Mouse (Mus musculus) T-helper 17 cell (primary cell): ENCODE measurements at regions not wholly inside any gene's neighbourhood (a gene's known extent, or its start where the extent isn't known, plus 50 kb on each side); places are given as distances from the start of the nearest gene placed in this dataset.

Experiments
- in situ Hi-C, 2 experiments: fragments of 300-600 bp; cut with MboI, MseI; formaldehyde crosslinking; loops; 1 replicate in 1 of 2; 2 replicates in 1 of 2; pipeline ENCODE4 v1.15.1; 2025; ENCODE audit warnings: high pct_unique_total_duplicates in 2 of 2

DNA sequence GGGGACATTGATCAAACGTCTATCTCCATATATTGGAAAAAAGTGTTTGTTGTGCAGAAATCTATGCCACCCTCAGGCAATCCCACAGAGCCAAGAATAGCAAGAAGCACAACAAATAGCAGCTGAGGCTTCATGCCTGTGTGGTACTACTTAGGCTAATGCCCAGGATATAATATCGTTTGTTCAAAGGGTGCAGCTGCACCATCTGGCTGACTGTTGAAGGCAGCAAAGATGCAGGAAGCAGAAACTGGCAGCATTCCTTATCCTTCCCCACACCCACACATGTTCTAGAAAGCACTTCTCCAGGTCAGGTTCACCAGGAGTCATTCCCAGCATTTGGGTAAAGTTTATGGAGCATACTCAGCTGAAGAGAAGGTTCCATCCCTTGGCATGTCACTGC, 158.1 kb upstream of the Ccn2 start:
- in situ Hi-C loops: no loop called here

DNA sequence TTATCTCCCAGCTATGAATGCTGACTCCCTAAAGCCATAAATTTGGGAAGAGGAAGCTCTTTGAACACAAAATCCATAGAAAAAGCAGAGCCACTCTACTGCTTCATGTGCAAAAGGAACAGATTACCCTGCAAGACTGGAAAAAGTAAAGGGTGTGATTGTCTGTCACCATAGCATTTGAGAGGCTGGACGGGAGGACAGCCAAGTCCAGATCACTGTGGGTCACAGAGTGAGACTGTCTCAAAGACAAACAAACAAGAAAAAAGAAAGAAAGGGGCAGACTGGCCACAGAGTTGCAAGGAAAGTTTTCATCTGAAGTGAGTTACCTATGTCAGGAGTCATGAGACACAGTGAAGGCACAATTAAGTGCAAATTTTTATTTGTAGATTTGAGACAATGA, 150.7 kb upstream of the Ccn2 start:
- in situ Hi-C loops: no loop called here

DNA sequence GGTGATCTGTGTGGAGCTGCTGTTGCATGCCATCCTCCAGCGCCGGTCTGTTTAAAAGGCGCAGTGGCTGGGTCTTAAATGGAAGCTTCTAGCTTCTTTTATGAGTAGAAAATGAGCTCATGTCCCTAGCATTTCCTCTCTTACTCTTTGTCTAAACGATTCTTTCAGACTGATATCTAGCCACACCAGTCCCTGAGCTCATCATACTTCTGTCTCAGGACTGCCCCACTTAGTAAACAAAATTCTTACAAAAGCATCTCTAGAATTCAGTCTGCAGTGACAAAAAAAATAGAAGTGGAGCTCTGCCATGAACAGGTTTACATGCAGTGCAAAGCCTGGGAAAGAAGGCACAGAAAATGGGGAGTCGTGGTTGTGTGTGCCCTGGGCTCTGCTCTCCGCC, 150.2 kb upstream of the Ccn2 start:
- in situ Hi-C loops: no loop called here

DNA sequence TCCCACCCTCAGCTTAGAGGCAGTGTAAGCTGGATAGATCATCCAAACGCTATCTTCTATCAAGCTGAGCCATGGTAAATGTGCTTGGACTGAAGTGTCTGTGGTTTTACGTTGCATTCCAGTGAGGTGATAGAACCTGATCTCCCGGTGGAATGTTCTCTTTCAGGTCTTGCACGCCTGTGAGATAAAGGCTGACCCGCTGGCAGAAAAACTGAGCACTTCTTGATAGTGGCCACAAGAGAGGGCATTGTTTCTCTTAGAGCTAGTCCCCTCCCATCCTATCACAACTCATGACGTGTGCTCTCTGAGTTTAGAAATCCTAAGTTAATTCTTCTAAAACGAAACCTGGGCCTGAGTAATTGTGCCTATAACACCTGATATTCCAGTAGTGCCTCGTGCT, 149.1 kb upstream of the Ccn2 start:
- in situ Hi-C loops: no loop called here

DNA sequence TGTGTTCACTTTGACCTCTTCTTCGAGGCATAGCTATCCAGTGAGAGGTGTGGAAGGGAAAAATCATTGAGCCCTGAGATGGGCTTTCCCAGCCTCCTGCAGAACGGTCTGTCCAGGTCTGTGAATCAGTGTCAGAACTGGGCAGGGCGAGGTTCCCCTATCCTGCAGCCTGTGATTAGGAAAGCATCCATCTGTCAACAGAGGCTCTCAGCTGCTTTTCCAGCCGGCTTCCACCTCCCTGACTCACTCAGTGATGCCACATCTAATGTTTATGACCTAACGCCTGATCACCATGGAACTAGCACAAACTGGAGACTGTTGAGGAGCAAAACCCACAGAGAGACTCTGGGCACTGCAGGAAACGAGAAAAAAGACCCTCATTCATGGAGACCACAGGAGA, 148.1 kb upstream of the Ccn2 start:
- in situ Hi-C loops: no loop called here

DNA sequence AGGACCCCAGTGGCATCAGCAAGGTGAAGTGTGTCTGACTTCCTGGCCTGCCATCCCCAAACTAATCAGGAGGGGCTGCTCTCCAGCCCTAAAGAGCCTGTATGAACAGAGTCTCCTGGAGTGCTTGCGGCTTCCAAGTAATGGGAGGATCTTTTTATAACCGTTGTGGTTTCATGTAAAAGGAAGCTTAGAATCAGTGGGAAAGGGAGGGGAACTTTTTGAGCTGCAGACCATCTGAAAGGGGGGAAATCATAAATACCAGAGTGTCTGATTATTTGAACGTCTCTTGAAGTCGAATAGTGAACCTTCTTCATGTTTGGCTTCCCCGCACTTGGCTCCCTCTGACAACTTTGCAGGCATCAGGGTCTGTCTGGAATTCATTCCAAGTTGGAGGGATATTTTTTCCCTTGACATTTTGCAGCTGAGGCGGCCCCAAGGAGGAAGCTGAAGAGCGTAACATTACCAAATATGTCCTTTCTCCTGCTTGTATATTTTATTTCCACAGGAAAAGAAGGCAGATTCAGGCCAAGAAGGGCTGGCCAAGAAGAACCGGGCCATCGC, 147.2 kb upstream of the Ccn2 start:
- in situ Hi-C loops: no loop called here

DNA sequence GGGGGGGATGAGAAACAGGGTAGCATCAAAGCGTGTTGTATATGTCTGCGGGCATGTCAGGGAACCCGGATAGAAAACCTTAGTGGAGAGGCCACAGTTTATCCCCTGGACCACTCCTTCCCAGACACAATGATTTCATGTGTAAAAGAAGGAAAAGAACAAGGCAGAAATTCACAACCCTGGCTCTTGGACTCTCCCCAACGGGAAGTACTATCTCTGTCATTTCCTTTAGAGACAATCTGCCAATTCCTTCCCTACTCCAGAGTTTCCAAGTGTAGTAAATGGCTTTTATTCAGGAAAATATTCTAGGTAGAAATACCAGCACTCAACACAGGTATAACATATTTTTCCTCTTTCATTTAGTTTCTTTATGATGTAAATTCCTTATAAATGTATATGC, 141.7 kb upstream of the Ccn2 start:
- in situ Hi-C loops: no loop called here

DNA sequence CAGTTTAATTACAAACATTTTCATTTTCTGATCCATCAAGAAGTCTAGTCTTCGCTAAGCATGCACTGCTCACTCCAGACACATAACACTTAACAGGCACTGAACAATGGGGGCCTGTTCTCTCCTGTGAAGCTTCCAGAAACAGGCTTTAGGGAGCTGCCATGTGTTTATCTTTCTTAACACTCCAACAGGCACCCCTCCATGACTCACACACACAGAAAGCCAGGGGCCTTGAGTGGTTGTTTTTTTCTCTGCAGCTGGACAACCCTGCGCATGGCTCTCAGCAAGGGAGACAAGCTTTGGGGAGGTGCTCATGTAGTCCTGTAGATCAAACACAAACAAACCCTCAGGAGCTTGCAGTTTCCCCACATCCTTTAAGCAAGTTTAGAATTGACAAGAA, 136.6 kb upstream of the Ccn2 start:
- in situ Hi-C loops: no loop called here

DNA sequence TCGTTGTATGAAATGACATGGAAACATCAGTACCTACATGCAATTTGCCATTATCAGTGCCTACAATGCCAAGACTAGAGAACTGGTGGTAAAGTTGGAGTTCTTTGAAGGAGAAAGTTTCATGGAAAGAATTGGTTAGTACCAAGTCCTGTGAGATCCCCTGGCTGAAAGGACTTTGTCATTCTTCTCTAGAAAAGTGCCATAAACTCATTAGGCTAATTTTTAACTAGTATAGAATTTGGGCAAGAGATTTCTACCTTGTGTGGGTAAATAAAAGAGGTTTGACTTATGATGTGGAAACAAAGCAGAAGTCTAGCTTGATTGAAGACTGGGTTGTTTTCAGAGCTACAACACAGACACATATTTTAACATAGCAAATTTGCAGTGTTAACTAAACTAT, 131.4 kb upstream of the Ccn2 start:
- in situ Hi-C loops: no loop called here

DNA sequence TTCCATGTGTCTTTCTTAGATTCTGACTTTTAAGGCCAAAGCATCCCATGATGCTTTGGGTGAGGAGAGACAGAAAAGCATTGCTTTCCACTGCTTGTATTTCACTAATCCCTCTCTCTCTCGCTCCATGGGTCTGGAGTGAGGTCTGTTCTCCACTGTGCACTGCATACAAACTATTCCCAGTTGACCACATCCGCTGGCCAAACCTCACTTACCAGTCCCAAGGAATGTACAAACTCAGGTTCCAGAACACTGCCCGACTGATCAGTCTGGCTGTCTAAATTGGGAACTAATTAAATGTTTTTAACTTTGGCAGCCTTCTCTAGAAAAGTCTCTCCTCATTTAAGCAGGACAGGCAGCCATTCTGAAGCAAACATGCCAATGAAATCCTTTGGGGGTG, 130.9 kb upstream of the Ccn2 start:
- in situ Hi-C loops: no loop called here

DNA sequence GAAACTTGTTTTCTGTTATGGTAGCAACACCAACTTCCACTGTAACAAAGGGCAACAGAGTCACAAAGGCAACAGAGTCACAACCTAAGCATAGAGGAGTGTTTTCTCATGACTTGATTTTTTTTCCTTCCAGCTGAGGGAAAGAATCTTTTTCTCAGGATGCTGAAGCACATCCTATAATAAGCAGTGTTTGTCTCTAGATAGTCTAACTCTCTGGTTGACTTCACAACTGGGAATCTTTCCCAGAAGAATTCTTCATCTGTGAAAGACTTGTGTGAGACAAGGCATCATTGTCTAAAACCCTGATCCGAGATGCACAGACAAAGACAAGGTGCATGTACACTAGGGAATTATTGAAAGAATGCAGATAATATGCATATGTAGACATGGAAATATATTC, 125.5 kb upstream of the Ccn2 start:
- in situ Hi-C loops: no loop called here

DNA sequence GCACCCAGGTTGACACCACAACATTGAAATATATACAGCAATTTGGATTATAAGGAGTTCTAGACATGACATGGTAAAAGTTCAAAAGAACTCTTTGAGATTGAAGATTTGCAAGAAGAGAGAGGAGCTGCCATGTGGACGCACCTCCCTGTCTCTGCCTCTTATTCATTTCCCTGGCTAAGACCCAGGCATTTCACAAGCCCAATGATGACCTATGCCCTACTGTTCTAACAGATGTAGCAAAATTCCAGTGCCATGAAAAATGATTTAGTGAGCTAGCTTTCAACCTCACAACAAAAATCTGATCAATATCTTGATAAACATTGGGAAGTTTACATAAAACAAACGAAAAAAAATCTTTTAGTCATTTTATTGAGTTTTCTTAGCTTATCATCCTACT, 123.7 kb upstream of the Ccn2 start:
- in situ Hi-C loops: no loop called here

DNA sequence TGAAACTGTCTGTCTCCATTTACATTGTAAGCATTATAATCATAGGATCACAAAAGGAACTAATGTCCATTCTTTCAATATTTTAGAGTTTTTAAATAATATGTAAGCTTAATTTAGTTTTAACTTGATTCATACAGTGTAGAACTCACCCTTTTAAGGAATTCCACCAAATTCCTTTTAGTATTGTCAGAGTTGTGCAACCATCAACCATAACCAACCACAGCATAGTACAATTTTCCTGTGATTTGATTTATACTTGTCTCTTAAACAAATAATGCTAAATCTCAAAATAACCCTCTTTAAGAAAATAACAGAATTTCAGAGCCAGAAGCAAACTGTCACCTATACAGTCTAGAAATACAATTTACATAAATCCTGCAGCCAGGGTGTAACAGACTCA, 119.0 kb upstream of the Ccn2 start:
- in situ Hi-C loops: no loop called here

DNA sequence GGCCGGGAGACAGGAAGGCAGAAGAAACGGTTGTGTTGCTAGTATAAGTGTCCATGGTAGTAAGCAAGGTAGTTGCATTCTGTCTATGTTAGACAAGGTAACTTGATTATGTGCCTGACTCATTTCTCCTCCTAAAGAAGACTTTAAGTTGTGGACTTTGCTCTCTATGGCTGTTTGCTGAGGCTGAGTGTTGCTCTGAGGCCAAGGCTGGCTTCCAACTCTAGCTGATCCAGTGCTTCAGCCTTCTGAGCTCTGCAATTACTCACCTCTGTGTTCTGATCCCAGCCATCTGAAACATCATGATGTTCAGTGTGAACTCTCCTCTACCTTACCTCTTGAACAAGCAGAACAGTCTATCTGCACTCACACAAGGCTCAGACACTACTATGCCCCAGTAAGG, 116.7 kb upstream of the Ccn2 start:
- in situ Hi-C loops: no loop called here

DNA sequence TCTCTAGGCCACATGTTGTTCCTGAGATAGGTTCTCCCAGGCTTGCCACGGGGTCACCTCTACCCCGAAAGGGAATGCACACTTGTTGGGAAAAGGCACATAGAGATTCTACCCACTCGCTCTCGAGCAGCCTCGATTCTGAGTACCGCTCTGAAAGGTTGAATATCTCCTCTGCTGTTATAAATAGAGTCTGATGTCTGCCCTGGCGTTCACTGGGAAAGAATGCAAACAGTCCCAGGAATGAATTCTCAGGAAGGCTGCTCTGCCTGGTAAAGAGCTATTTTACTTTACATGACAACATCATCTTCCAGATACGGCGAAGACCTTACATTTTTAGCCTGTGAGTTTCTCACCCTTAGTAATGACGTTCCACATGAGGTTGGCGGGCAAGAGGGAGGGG, 116.1 kb upstream of the Ccn2 start:
- in situ Hi-C loops: no loop called here

DNA sequence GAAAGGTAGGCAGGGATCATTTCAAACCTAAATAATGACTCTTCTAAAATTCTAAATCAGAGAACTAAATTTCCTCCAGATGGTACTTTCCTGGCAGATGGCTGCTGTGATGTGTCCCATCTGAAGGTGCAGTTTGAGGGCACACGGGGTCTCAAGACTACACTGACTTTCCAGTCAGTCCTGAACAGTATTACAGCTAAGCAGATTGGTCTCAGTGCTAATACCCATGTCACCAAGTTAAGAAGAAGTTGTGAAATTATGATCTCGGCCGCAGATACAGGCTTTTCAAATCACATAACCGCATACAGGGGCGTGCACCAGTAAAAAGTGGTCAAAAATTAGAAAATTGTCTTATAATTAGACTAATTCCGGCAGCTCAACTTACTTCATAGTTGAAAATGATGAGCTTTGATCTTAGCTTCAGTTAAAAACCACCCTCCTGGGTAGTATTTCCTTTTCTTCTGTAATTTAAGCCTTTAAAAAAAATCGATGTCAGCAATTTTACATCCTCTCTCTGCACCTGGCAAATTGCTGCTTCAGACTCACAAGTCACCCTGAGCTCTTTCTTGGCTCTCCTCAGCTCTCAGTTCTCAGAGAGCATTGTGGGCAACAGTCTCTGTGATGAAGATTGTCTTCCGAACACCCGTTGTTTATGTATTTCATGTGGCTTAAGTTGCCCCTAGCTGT, 113.2 kb upstream of the Ccn2 start:
- in situ Hi-C loops: no loop called here

DNA sequence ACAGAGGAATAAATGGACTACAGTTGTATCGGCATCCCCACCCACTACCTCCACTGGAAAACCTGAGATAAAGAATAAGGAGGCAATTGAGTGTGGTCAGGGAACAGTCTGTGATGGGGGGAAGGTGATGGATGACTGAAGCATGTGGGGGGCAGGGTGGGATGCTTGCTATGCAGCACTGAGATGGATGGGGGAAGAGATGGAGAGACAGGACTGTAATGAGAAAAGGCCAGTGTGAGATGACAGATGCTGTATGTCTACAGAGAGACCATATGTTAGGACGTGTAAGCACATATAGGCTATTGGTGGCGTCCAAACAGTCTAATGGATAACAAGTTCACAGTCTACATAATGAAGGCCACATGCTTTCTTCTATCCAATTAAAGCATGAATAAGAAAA, 112.2 kb upstream of the Ccn2 start:
- in situ Hi-C loops: no loop called here

DNA sequence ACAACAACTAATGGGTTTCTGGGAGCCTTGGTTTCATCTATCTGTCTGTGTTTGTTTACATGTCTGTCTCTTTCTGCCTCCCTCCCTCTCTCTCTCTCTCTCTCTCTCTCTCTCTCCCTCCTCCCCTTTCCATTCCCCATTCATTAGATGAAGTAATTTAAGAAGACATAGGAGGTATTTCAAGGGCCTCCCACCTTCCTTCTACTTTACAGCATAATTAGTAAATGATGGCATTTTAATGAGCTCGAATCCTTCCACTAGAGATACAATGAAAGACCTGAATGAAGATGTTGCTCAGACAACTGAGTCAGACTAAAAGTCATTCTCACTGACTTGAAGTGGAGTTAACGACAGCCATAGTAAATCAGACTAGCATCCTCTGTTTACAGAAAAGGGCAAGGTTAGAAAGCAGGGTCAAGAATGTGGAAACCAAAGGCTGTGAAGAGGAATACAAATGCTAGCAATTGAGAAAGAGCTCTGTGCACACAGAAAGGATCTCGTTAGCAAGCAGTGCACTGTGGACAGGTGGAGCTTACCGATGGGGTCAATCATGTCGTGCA, 111.1 kb upstream of the Ccn2 start:
- in situ Hi-C loops: no loop called here

DNA sequence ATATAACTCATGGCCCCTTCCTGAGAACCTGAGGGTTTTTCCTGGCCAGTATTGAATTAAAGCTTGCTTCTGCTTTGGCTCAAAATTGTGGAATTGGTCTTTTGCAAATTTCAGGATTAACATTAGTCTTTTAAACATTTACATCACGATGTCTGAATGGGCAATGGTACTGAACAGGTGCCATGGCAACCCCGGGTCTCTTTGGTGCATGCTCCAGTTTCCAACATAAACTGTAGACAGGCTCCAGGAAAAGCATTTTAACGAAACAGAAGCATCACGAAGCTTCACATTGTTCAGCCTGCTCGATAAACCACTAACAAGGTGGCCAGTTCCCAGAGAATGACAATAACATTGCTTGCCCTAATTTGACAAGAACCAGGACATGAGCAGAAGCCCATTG, 109.8 kb upstream of the Ccn2 start:
- in situ Hi-C loops: no loop called here

DNA sequence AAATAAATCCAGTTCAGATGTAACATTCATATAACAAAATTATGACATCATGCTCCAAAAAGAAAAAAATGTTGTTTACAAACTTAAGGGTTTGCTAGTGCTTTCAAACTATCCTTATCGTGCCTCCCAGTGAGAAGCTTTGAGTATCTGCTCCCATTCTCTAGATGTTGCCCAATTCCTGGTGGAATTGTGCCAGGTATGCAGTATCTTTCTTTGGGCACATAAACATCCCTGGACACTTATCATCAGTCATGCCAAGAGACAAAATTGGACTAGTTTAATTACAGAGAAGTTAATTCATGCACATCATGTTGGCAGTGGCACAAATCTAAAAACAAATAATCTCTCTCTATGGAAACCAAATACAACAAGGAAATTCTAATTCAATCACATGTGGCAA, 109.0 kb upstream of the Ccn2 start:
- in situ Hi-C loops: no loop called here

DNA sequence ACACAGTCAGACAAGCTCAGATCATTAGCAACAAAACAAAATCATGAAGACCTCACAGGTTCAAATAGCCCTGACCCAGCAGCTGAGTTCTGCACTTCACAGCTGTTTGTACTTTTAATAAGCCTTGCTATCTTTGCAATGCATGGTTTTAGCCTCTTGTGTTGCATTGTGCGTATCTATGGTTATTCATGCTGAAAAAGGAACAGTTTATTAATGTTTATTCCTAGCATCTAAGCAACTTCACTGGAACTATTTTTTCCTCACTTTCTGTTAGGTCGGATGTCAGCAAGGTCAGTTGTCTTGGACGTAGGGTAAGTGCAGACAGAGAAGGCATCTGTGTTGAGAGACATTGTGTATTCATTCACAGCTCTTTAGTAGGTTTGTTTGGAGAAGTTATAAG, 107.3 kb upstream of the Ccn2 start:
- in situ Hi-C loops: no loop called here

DNA sequence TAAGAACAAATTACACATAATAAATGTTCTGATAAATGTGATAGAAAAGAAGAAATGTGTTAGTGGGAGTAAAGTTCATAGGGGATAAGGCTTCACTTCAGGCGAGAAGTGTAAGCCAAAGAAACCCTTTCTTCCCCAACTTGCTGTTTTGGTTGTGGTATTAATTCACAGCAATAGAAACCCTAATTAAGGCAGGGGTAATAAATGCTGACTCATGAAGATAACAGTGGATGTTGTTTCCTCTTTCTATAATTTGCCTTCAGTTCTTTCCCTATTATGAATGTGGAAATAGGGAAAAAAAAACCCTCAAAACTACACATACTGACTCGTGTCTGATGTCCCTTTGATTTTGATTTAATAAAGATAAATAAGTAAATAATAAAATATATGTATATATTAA, 104.8 kb upstream of the Ccn2 start:
- in situ Hi-C loops: loop anchor here in 1 of 2 experiments (10.0 kb wide), 1 partner anchor 494 kb away; no protein-coding TSS in a partner anchor

DNA sequence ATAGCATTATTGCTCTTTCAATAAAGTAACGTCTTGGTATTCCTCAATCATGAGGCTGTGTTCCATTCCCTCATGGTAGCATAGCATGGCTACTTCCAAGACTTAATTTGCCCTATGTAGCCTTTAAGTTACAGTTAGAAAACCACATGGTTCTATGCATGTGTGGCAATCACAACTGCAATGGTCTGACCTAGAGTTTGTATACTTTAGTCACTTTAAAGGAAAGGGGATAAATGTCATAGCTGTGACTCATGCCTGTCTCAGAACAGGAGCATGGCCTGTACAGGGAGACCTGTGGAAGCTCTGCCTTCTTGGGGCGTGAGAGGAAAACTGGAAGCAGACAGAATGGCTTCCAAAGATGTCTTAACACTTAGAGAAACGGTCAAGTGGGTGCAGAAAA, 103.4 kb upstream of the Ccn2 start:
- in situ Hi-C loops: loop anchor here in 1 of 2 experiments (10.0 kb wide), 1 partner anchor 493 kb away; no protein-coding TSS in a partner anchor
